Mouse (Mus musculus) telencephalon, adult 2 months (tissue): ENCODE measurements around the gene Npw.
A peak's percentile ranks its signal among the peaks of the same experiment; 100 is the strongest.
"Not testable (repeated sequence)": the region's sequence is repeated elsewhere in the genome, so short reads cannot be mapped to it uniquely, and the experiment has no call there.

Source experiments
- DNase-seq: peaks from one replicate; pipeline ENCODE4 v3.0.0-alpha.2; 2011; ENCODE audit warnings: low read depth, low spot score

Gene Npw

DNA sequence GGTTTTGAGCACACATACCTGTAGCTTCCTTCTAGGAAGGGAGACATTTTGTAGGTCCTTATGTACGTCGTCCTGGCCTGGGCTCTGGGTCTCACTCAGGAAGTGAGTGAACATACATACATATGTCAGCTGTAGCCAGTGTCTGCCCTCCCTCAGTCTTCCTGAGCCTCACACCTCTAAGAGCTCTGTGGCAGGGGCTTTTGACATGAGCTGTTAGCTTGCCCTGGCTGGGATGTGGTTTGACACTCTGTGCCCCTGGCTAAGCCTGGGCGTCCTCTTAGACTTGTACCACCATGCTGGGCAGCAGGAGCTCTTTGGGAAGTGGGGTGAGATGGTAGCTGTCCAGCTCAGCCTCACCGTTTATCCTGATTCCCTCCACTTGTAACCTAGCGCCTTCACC, 13.1 kb upstream of the Npw start:
- no peak for DNase-seq

DNA sequence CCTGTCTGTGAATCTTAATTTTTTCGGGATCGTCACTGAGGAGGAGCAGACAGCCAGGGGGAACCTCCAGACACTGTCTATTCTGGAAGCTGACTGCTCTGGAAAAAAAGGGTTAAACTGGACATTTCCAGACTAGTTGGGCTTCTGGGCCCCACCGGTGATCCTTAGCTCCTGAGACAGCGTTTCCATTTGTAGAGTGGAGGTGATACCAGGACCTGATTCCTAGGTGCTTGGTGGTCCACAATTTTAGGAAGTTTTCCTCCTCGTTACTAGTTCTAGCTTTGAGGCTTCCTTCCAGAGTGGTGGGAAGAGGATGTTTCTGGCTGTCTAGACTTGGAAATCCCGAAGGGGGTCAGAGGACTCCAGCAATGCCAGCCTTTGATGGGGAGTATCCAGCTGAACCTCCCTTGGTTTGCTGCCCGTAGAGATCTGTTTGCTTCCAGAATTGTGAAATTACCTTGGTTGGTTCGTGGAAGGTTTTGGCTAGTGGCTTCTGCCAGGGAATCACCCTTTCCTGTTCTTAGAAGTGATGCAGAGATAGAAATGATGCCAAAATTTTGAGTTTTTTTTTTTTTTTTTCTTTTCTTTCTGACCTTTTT, 12.1 kb upstream of the Npw start:
- no peak for DNase-seq

DNA sequence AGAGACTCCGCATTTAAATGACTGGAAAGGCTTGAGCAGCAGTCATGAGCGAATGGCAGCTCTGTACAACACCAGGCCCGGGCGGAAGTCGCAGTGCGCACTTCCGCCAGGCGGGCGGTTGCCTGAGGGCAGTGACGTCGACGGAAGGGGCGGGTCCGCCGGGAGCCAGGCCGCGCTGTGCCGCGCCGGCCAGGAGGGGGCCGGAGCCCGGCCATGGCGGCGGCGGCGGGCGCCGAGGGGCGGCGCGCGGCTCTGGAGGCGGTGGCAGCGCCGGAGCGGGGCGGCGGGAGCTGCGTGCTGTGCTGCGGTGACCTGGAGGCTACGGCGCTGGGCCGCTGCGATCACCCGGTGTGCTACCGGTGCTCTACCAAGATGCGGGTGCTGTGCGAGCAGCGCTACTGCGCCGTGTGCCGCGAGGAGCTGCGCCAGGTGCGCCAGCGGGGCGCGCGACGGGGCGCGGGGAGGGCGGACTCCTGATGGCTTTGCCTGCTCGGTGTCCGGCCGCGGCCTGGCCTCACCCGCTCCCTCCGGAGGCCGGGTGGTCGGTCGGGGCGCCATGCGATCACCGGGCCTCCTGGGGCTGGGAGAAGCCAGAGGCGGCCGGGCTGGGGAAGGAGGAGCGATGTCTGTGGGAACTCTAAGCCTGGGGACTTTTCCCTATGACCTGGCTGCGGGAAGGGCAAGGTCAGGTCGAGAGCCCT, 11.4 kb upstream of the Npw start, which contains the start of gene Zfp598:
TSS of gene Zfp598 (plus strand) at position 143 of the 701 bp plus-strand sequence.
- DNase-seq: peak; percentile 79

DNA sequence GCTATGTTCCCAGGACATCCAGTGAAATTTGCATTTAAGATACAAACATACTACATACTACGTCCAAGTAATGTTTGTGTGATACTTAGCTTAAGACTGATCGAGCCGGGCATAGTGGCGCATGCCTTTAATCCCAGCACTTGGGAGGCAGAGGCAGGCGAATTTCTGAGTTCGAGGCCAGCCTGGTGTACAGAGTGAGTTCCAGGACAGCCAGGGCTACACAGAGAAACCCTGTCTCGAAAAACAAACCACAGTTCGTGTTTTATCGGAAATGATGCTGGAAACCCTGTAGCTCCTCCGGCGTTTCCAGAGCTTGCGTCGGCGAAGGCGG, 10.9 kb upstream of the Npw start:
- DNase-seq: not testable (repeated sequence)

DNA sequence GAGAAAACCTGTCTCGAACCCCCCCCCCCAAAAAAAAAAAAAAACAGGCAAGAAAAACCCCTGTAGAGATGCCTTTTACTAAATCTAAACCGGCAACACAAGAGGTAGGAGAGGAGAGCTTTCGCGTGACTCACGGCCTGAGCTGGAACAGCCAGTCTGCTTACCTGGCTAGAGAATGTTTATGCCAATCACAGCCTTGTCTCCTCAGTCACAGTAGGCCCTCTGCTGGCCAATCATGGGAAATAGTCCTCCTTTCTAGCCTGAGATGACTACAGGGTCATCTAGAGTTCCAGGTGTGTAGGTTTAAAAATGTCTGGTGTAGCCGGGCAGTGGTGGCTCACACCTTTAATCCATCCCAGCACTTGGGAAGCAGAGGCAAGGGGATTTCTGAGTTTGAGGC, 9.2 kb upstream of the Npw start:
- no peak for DNase-seq

DNA sequence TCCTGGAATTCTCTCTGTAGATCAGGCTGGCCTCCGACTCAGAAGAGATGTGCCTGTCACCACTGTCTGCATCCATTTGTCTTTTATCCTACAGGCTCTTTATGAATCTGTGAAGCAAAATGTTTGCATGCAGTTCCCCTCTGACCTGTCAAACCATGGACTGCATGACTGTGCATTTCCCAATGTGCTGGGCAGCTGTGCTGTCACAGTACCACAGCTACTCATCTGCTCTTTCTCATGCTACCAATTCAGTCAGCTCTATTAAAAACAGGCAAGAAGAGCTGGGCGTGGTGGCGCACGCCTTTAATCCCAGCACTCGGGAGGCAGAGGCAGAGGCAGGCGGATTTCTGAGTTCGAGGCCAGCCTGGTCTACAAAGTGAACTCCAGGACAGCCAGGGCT, 8.8 kb upstream of the Npw start:
- not testable (repeated sequence) for DNase-seq

DNA sequence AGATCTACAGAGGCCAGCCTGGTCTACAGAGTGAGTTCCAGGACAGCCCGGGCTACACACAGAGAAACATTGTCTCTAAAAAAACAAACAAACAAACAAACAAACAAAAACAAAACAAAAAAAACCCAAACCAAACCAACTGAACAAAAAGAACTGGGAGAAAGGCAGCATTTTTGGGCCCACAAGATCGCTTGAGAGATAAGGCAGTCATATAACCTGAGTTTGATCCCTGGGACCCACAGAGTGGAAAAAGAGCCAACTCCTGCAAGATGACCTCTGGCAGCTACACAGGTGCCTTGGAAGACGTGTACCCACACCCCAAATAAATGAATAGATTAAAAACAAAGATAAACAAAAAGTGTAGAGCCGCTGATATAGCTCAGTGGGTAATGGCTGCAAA, 3.3 kb downstream of the Npw start:
- no peak for DNase-seq

DNA sequence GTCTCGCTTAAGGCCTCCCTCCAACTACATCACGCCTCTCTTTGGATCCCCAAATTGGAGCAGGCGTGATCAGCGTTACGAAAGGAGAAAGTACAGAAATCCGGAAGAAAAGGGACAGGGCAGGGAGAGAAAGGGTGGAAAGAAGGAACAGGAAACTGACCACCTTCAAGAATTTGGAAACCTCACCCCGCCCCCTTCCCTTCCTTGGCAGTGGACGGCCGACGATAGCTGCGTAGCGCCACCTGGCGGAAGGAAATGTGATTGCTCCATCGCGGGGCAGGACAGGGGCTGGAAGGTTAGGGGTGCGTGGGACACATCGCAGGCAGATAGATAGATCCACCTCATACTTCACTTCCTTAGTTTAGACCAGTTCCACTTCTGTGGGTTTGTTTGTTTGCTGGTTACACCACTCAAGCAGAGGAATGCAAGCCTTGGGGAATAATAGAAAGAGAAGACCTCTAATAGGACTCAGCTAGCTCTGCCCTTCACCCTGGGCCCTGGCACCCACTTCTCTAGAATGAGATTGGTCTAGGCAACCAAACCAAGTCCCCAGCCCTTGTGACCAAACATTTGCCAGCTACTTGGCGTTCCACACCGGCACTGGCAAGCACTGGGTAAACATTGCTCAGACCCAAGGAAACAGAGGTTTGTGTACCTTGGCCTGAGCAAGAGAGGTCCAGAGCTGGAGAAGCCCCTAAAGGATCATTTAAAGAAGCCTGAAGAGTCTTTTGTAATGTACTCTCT, 4.1 kb downstream of the Npw start:
- no peak for DNase-seq

DNA sequence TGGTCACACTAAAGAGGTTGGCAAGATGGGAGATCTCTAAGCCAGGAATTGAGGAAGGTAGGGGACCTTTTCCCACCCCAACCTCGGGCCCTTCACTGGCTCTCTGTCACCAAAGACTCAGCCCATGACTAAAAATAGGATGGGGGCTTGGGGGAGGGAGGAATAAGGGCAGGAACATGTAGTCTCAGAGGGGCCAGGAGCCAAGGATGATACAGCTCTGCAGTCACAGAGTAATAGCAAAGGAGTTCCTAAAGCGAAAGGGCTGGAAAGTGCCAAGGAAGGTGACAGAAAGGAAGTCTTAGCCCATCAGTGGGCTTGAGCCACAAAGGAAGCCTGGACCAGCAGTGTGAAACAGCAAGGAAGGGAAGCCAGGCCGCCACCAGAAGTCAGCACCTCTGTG, 6.4 kb downstream of the Npw start:
- no peak for DNase-seq

DNA sequence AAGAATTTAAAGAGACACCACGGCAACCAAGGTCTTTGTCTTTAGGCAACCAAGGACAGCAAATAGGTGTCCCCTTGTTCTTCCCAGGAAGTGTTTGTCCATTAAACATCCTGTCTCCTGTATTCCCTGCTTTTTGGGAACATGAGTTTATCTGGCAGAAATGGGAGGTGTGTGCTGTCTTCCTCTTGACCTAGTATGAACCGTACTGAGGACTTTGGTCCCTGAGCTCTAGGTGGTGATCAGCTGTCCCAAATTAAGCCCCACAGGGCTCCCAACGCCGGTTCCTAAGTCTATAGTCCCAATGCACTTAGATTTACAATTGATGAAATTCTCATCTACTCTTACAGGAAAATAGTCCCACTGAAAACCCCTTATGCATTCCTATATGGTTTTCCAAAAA, 7.5 kb downstream of the Npw start:
- DNase-seq: no peak

DNA sequence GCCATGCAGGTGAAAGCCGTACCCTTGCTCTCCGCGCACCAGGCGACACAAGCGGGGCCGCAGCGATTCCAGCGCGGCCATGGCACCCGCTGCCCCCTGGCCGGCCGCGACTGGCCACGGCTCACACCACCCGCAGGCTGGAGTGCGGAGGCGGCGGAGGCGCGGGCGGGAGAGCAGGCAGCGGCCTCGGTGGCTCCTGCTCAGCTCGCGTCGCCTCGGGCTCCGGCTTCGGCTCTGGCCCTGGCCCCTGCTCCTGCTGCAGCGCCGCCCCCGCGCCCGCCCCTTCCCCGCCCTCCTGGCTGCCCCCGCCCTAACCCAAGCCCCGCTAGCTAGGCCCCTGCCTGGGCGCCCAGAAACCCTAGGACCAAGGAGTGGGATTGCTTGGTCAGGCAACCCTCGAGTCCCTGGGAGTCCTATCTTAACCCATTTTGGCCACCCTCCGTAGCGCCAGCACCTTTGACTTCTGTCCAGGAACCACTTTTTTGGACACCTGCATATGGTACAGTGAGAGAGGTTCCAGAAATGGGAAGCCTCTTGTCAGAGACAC, 8.1 kb downstream of the Npw start, which contains the start of gene Slc9a3r2:
TSS of gene Slc9a3r2 (minus strand) at position 258 of the 547 bp plus-strand sequence.
- no peak for DNase-seq

DNA sequence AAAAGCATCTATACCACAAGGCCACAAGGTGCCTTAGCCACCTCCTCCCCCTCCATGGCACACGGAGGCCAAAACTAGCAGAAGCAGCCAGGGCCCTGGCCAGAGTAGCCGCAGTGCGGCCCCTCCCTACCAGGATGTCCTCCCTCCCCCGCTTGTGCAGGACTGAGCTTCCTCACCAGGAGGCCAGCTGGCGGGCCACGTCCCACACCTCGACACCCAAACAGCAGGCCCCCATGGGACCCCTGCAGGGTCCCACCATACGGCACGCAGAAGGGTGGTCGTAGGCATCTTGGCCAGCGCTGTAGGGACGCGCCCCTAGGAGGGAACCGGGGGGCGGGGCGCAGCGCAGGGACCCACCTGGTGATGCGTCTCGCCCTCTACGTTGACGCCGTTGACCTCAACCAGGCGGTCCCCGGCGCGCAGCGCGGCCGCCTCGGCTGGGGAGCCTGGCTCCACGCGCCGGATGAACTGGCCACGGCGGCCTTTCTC, 8.6 kb downstream of the Npw start:
- DNase-seq: no peak

DNA sequence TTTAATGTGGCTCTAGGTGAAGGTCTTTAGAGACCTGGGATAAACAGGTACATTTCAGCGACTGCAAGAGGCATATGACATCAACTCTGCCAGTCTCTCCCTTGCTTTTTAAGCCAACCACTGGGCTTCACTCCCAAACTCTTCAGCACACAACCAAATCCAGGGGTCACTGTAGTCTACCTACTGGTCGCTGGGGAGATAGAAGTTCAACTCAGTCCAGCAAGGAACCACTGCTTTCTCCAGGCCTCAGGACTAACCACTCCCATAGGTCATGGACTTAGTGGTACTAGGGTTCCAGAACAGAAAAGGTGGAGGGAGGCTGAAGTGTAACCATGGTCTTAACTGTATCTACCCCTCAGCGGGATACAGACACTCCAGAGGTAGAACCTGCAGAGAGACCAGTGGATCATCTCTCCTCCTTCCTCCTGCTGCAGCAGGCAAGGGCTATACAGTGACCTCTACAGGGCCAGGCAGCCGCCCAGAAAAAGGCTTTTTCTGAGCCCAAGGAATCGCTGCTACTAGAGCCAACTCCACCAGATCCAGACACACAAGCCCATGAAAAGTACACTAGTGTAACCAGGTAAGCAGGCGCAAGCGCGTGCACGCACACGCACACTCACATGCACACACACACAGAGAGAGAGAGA, 9.4 kb downstream of the Npw start:
- no peak for DNase-seq

DNA sequence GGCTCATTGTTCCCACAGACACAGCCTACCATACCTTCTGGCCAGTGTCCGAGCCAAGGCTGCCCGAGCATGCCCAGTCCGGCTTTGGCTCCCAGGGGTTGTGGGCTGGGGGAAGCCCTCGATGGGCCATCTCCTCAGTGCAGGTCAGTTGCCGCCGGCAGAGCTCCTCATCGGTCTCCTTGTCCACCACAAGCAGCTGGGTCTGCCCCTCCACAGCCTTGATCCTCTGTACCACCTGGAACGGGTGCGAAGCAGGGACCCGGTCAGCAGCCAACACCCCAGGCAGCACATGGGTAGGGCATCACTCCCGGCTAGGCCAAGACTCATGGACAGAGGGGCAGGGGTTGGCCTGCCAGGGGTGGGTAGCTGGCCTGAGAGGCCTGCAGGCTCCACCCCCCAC, 10.8 kb downstream of the Npw start:
- no peak for DNase-seq

DNA sequence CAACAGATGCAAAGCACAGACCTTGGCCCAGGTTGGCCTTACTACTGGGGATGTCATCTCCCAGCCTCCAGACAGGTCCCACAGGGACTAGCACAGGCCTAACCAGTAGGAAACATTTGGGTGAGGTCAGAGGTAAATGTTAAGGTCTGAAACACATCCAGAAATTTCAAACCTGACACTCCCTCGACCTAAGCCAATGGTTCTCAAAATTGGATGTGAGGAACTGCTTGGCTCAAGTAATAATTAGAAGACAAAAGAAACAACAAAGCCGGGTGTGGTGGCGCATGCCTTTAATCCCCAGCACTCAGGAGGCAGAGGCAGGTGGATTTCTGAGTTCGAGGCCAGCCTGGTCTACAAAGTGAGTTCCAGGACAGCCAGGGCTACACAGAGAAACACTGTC, 11.9 kb downstream of the Npw start:
- DNase-seq: no peak

DNA sequence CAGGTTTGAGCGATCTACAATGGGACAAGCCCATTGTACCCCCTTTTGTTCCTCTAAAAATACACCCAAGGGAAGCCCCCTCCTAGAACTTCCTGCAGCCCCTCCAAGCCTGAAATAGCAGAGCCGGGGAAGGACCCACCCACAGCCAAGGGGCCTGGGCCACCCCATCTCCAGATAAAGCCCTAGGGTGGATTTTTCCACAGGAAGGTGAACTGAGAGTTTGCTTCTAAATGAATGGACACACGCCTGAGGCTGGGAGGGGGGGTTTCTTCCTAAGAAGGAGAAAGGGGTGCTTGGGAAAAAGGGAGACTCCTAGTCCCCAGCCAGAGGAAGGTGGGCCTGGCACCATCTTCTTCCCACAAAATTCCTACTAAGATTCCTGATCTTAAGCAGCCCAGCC, 12.3 kb downstream of the Npw start:
- no peak for DNase-seq

DNA sequence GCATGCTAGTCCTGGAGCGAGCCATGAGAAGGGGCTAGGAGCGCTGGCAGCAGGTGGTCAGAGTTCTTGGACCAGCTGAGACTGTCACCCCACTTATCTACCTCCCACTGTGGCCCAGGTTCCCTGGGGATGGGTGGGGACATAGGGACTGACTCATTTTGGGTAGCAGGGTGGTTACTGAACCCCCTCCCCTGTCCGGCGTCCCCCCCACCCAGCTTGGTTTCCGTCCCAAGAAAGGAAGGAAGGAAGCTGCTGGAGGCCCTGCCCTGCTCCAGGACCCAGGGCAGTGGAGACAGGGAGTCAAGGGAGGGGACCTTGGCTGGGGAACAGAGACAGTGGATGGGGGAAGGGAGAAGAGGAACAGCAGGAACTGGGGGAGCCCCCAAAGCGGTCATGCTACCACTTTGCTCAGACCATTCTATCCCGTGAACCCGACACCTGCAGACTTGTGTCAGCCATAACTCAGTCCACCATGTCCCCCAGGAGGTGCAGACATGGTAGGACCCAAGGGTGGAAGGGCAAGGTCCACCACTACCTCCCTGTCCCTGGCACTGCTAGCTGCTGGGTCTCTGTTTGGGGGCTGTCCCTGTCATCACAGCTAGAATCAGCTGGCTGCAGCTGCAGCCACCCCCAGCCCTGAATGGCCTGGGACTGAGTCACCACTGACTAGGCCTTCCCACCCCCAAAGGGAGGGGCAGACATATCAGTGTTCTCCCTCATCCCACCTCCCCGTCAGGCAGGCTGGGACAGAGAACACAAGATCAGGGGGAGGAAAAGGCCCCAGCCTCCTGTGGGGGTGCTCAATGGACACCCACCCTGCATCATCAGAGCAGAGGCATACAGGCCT, 13.2 kb downstream of the Npw start:
- DNase-seq: no peak

DNA sequence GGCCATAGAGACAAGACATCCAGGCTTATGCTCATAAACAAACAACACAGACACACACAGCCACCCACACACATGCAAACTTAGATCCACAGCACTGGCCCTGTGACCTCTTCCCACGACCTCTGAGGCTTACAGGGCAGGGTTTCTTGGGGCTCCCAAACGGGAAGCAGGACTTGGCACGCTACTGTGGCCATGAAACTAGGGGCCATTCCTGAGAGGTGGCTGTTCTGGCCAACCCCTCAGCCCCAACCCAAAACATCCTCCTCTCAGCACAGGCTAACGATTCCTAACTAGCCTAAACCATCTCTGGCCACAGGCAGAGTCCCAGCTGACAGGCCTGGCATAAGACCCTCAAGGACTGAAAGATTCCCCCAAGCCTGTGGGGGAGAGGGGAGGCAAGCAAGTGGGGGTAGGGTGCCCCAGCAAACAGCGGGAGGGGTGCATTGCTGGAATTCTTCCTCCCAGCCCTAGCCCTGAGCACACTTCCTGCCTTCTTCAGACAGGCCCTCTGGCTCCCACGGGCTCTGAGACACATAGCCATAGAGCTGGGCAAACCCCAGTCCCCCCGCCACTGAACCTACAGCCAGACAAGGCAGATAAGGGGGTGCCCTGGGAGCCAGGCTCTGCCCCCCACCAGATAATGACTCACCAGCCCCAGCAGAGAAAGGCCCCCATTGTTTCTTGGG, 14.1 kb downstream of the Npw start:
- no peak for DNase-seq

DNA sequence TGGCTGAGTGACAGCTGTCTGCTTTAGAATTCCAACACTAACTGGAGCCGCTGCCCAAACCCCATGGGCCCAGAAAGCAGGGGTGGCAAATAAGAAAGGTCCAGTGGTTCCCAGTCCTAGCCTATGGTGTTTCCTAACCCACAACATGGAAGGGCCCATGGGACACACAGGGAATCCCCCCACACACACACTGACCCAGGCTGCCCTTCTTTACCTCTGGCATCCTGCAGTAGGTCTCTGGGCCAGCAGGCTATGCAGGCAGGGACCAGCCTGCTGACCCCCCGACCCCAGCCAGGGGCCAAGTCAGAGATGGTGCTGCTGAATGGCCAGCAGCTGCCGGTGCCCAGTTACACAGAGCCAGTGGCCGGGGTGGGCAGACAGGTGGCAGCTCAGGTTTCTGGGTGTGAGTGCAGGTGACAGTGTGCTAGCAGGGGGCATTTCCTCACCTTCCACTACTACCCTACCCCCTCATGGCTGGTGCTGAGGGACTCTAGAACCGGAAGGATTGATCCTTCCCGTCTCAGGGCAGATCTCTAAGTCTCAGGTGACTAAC, 15.4 kb downstream of the Npw start:
- no peak for DNase-seq

DNA sequence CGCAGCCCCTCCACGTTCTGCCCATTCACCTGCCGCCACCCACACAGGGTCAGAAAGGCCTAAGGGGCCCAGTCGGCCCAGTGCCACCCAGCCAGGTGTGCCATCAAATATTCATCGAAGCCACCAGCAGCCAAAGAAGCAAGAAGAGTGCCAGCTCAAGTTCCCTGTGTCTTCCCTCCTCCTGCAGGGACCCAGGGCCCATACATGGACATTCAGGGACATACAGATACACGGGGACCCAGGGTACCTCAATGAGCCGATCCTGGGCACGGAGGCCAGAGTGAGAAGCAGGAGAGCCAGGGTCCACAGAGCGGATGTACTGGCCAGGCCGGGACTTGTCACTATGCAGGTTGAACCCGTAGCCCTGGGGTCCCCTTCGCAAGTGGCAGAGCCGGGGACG, 16.3 kb downstream of the Npw start:
- DNase-seq: no peak
